Mouse (Mus musculus) erythroblast, embryonic 14.5 days (primary cell): ENCODE data around the gene Rtbdn. TPM values are rescaled to one million over a fixed set of nuclear protein-coding genes. Genes with fewer than 3 reads are reported as not detected.

Source experiments
- H3K27me3 ChIP-seq: 2 replicates; pipeline ENCODE4 v1.6.1; 2012; ENCODE audit warnings: inconsistent platforms; ENCODE audit not compliant: control insufficient read depth
- H3K36me3 ChIP-seq: 2 replicates; pipeline ENCODE4 v1.6.1; 2012; ENCODE audit warnings: mild to moderate bottlenecking, inconsistent platforms; ENCODE audit not compliant: control insufficient read depth
- H3K4me1 ChIP-seq: 2 replicates; pipeline ENCODE4 v1.6.1; 2012; ENCODE audit warnings: inconsistent platforms; ENCODE audit not compliant: control insufficient read depth
- H3K4me3 ChIP-seq: replicated peaks from 2 replicates; pipeline ENCODE3; 2012; ENCODE audit warnings: moderate library complexity, mild to moderate bottlenecking, inconsistent platforms
- H3K9me3 ChIP-seq: 2 replicates; pipeline ENCODE4 v1.6.1; 2012; ENCODE audit warnings: low read length, inconsistent platforms, mixed read lengths; ENCODE audit not compliant: control insufficient read depth
- GATA1 ChIP-seq: IDR thresholded peaks from 2 replicates; pipeline ENCODE4 v1.6.1; 2012; ENCODE audit warnings: low read length, inconsistent platforms, mixed read lengths
- TAL1 ChIP-seq: IDR thresholded peaks from 3 replicates; pipeline ENCODE4 v1.6.1; 2012; ENCODE audit warnings: low read length, inconsistent platforms, mixed read lengths
- polyA plus RNA-seq: library from polyadenylated mRNA; stranded (reverse); fragments of >175 nt; gene quantifications from 2 replicates; pipeline ENCODE4 v1.2.3, GENCODE M21; 2012

Gene Rtbdn
- polyA plus RNA-seq, 1 experiment = not detected

DNA sequence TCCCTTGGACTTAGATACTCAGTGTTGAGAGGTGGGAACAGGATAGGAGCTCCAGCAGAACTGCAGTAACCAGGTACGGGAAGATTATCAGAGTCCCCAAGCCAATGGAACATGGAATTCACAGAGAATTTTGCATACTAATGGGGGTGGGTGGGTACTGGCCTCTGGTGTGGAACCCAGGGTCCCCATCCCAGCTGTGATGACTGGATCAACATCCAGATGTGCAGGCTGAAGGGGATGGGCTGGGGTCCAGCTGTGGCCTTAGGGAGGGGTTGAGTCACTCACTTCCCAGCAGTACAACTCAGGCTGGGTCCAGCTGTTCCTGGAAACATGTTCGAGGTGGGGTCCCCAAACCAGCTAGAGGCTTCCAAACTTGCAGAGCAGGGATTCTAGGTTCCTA is 41.1 kb downstream of the Rtbdn start:
- no peaks in the 10 kb centered on the region for H3K36me3 ChIP-seq
- TF ChIP-seq GATA1 = no peak
- TF ChIP-seq TAL1 = no peak
- H3K27me3 ChIP-seq = no peaks in the 10 kb centered on the region
- H3K4me3 ChIP-seq = no peak overlapping the region
- no peaks in the 10 kb centered on the region for H3K9me3 ChIP-seq
- peaks cover 71% of the 10 kb centered on the region for H3K4me1 ChIP-seq

DNA sequence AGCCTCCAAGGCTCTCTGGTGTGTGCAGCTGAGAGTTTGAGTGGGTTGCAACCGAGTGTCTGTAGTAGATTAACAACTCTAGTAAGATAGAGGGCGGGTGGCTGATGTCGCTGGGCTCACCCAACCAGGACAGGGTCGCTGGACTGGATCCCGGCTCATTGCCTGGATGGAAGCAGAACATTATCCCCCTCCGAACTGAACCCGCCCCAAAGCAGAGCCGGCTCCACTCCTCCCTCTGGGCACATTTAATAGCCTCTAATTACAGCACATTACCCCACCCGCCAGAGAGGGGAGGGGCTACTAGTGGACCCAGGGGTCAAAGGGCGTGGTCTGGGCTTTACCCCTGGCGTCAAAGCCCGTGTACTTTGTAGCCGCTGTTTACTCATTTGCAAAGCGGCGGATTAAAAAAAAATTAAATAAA is 42.5 kb downstream of the Rtbdn start:
- Histone ChIP-seq H3K36me3 (no peaks in the 10 kb centered on the region), H3K27me3 (no peaks in the 10 kb centered on the region), H3K4me3 (peak overlapping the region; percentile 75), H3K9me3 (no peaks in the 10 kb centered on the region), H3K4me1 (peaks cover 60% of the 10 kb centered on the region)
- TF ChIP-seq GATA1 = no peak
- TF ChIP-seq TAL1 = peak; percentile 37; the same call in 2 of the 3 replicates

DNA sequence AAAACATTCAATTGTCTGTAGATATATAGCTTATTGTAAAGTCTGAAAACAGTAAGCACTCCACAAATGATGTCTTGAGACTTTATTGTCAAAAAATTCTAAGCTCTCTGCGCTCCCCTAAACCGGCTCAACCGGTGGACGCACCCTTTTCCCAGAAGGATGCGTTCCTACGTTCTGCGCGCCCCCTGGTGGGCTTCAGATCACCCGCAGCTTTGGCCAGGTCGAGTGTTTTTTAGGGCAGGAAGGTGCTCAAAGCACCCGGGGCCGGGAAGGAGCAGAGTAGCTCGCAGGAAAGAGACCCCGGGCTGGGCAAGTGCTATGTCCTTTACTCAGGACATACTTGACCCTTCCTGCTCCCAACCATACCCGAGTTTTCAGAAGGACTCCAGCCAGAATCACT is 43.0 kb downstream of the Rtbdn start:
- Histone ChIP-seq H3K4me1 (peaks cover 55% of the 10 kb centered on the region), H3K36me3 (peaks cover under 1% of the 10 kb centered on the region; the same call in 1 of the 2 replicates), H3K9me3 (no peaks in the 10 kb centered on the region), H3K27me3 (no peaks in the 10 kb centered on the region), H3K4me3 (peak overlapping the region; percentile 75)
- TF ChIP-seq TAL1 (no peak), GATA1 (no peak)

DNA sequence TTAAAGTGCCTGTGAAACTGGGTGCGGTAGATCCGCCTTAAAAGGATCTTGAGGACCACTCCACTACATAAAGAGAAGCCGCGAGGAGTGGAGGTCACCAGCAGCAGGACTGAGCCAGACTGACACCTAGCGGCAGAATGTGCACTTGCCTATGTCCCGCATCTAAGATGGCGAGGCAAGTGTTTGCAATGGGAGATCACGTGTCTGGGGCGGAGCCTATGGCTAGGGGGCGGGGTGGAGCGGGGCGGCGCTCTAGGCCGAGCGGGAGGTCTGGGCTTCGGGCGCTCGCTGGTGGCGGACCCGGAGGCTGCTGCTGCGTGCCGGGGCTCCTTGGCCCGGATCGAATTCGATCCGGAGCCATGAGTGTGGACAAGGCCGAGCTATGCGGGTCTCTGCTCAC is 43.6 kb downstream of the Rtbdn start, which contains the start of gene Hook2:
Hook2 (plus strand) TSS at position 255 of the 400 bp plus-strand sequence.
- no peaks in the 10 kb centered on the region for H3K27me3 ChIP-seq
- H3K9me3 ChIP-seq = no peaks in the 10 kb centered on the region
- H3K4me1 ChIP-seq = peaks cover 50% of the 10 kb centered on the region
- H3K36me3 ChIP-seq = peaks cover 3% of the 10 kb centered on the region; the same call in 1 of the 2 replicates
- peak within 1 kb of the TSS; percentile 75 for H3K4me3 ChIP-seq
- no peak for TF ChIP-seq GATA1
- TF ChIP-seq TAL1 = no peak

DNA sequence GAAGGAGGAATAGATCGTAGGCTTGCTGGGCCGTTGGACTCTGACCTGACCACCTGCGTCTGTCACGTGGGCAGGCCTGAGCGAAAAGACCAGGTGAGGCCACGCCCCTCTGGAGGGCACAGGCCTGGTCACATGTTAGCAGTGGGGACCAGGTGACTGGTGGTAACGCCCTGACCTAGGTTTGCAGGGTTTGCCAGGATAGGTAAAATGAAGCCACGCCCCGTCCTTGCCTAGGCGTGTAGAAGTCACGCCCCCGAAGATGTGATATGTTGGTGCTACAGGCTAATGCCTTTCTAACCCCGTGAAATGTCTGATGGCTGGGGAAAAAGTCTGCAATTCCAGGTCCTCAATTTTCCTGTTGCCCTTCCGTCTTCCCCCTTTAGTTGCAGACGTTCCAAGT is 44.0 kb downstream of the Rtbdn start:
- Histone ChIP-seq H3K4me1 (peaks cover 45% of the 10 kb centered on the region), H3K36me3 (peaks cover 6% of the 10 kb centered on the region; the same call in 1 of the 2 replicates), H3K27me3 (no peaks in the 10 kb centered on the region), H3K4me3 (peak overlapping the region; percentile 75), H3K9me3 (no peaks in the 10 kb centered on the region)
- TF ChIP-seq TAL1 (no peak), GATA1 (no peak)

DNA sequence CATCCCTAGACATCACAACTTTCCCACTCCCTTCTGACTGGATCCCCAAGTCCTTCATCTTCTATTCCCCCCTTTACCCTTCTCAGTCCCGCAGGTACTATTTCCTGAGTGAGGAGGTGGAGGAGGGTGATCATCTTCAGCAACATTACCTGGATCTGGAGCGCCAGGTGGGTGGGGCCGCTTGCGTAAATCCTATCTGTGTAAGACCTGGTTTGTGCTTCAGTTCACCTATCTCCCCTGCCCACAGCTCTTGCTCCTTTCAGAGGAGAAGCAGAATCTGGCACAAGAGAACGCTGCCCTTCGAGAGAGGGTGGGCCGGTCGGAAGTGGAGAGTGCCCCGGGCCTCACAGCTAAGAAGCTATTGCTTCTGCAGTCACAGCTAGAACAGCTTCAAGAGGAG is 47.6 kb downstream of the Rtbdn start:
- H3K27me3 ChIP-seq = no peaks in the 10 kb centered on the region

DNA sequence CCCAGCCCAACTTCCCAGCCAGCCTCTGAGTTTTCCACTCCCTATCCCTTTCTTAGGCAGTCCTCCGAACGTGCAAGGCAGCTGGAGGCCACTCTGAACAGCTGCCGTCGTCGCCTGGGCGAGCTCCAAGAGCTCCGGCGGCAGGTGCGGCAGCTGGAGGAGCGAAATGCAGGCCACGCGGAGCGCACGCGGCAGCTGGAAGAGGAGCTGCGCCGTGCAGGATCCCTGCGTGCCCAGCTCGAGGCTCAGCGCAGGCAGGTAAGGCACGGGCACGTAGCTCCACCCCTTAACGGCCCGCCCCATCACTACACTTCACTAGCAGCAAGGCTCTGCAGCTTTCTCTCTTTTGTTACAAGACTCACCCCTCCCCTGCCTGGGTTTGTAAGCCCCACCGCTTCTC is 48.9 kb downstream of the Rtbdn start:
- Histone ChIP-seq H3K27me3 (no peaks in the 10 kb centered on the region), H3K4me1 (peaks cover 22% of the 10 kb centered on the region), H3K36me3 (peaks cover 9% of the 10 kb centered on the region; the same call in 1 of the 2 replicates), H3K4me3 (no peak overlapping the region), H3K9me3 (no peaks in the 10 kb centered on the region)
- TF ChIP-seq GATA1 (no peak), TAL1 (no peak)

More for the DNA sequence above, 47.6 kb downstream of the Rtbdn start:
- Histone ChIP-seq H3K36me3 (peaks cover 9% of the 10 kb centered on the region; the same call in 1 of the 2 replicates), H3K4me1 (peaks cover 34% of the 10 kb centered on the region), H3K4me3 (no peak overlapping the region), H3K9me3 (no peaks in the 10 kb centered on the region)
- no peak for TF ChIP-seq TAL1
- no peak for TF ChIP-seq GATA1

DNA sequence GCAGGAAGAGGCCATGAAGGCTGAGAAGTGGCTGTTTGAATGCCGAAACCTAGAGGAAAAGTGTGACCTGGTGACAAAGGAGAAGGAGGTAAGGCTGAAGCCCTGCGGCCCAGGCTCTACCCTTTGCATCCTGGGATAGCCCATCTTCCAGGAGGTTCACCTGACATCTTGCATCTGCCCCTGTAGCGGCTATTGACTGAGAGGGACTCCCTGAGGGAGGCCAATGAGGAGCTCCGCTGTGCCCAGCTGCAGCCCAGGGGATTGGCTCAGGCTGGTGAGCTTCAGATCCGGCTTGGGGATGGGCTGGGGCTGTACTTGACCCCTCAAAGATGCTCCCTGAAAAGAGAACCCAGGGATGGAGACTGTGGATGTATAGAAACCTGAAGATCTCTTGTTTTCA is 50.2 kb downstream of the Rtbdn start:
- peaks cover 13% of the 10 kb centered on the region for H3K36me3 ChIP-seq
- H3K27me3 ChIP-seq = no peaks in the 10 kb centered on the region
- H3K4me1 ChIP-seq = peaks cover 15% of the 10 kb centered on the region
- TF ChIP-seq GATA1 (no peak), TAL1 (no peak)
- no peaks in the 10 kb centered on the region for H3K9me3 ChIP-seq
- H3K4me3 ChIP-seq = no peak overlapping the region

DNA sequence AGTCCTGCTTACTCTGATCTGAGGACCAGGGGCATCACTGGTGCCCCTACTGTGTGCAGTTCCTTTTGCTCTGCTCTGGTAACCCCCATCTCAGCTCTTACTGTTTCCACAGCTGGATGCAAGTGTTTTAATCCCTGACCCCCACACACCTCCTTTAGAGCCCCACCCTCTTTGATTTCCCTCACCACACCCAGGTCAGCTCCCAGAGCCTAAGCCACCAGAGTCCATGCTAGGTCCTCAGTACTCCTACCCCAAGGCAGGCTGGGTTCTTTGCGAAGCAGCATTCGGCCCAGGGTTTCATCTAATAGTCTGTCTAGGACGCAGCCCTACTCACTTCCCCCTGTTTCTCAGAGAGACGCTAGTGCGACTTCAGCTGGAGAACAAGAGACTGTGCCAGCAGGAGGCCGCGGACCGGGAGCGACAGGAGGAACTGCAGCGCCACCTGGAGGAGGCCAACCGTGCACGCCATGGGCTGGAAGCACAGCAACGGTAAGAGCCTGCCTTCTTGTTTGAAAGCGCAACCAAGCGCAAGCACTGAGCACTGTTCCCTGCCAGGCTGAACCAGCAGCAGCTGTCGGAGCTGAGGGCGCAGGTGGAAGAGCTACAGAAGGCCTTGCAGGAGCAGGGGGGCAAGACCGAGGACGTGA is 51.0 kb downstream of the Rtbdn start:
- peaks cover 20% of the 10 kb centered on the region for H3K4me1 ChIP-seq
- H3K4me3 ChIP-seq = peak overlapping the region; percentile 14
- TF ChIP-seq TAL1 (no peak), GATA1 (no peak)

More for the DNA sequence above, 51.0 kb downstream of the Rtbdn start:
- no peaks in the 10 kb centered on the region for H3K9me3 ChIP-seq
- peaks cover 17% of the 10 kb centered on the region for H3K36me3 ChIP-seq
- no peaks in the 10 kb centered on the region for H3K27me3 ChIP-seq

Other genes starting within 250 kb of the Rtbdn start
- gene Lyl1, start 245.5 kb upstream of the Rtbdn start, polyA plus RNA-seq = 61.4 and 62.8 TPM in 2 replicates
- gene G430095P16Rik, start 224.0 kb upstream of the Rtbdn start, polyA plus RNA-seq = 11.0 and 11.9 TPM in 2 replicates
- gene Nfix, start 146.6 kb upstream of the Rtbdn start, polyA plus RNA-seq = 1.9 and 2.6 TPM in 2 replicates
- 1.3 and 1.5 TPM in 2 replicates for gene Dand5, start 124.2 kb upstream of the Rtbdn start, polyA plus RNA-seq
- gene Gadd45gip1, start 115.5 kb upstream of the Rtbdn start, polyA plus RNA-seq = 10.3 and 11.6 TPM in 2 replicates
- gene Rad23a, start 106.3 kb upstream of the Rtbdn start, polyA plus RNA-seq = 740 and 808 TPM in 2 replicates
- gene Calr, start 100.1 kb upstream of the Rtbdn start, polyA plus RNA-seq = 29.4 and 30.9 TPM in 2 replicates
- 9.0 and 9.3 TPM in 2 replicates for gene Farsa, start 90.0 kb upstream of the Rtbdn start, polyA plus RNA-seq
- gene Syce2, start 74.9 kb upstream of the Rtbdn start, polyA plus RNA-seq = 15.0 TPM in 2 replicates
- 15.0 and 18.3 TPM in 2 replicates for gene Gcdh, start 53.1 kb upstream of the Rtbdn start, polyA plus RNA-seq
- 358 and 362 TPM in 2 replicates for gene Klf1, start 45.1 kb upstream of the Rtbdn start, polyA plus RNA-seq
- 4.8 and 7.7 TPM in 2 replicates for gene Dnase2a, start 38.4 kb upstream of the Rtbdn start, polyA plus RNA-seq
- 0.01 and 0.08 TPM in 2 replicates for gene Mast1, start 9.6 kb upstream of the Rtbdn start, polyA plus RNA-seq
- gene Gm49661, start 22.4 kb downstream of the Rtbdn start, polyA plus RNA-seq = not detected in 2 replicates
- gene Prdx2, start 22.6 kb downstream of the Rtbdn start, polyA plus RNA-seq = 111 and 222 TPM in 2 replicates
- 162 and 179 TPM in 2 replicates for gene Rnaseh2a, start 22.8 kb downstream of the Rtbdn start, polyA plus RNA-seq
- 9.6 and 10.3 TPM in 2 replicates for gene Junb, start 31.7 kb downstream of the Rtbdn start, polyA plus RNA-seq
- 0.46 and 0.58 TPM in 2 replicates for gene Hook2, start 43.6 kb downstream of the Rtbdn start, polyA plus RNA-seq
- gene Best2, start 67.5 kb downstream of the Rtbdn start, polyA plus RNA-seq = not detected in 2 replicates
- gene Asna1, start 78.3 kb downstream of the Rtbdn start, polyA plus RNA-seq = 18.6 and 31.0 TPM in 2 replicates
- 77.0 and 92.3 TPM in 2 replicates for gene Trir, start 79.8 kb downstream of the Rtbdn start, polyA plus RNA-seq
- 1.7 and 1.8 TPM in 2 replicates for gene Tnpo2, start 89.9 kb downstream of the Rtbdn start, polyA plus RNA-seq
- gene Fbxw9, start 113.1 kb downstream of the Rtbdn start, polyA plus RNA-seq = 0.54 and 0.63 TPM in 2 replicates
- 0.37 TPM in 1 of 2 replicates, not detected in the other for gene Gm5741, start 121.0 kb downstream of the Rtbdn start, polyA plus RNA-seq
- 2.0 and 2.1 TPM in 2 replicates for gene Dhps, start 124.8 kb downstream of the Rtbdn start, polyA plus RNA-seq
- 0.28 and 1.5 TPM in 2 replicates for gene Wdr83os, start 133.7 kb downstream of the Rtbdn start, polyA plus RNA-seq
- gene Wdr83, start 134.3 kb downstream of the Rtbdn start, polyA plus RNA-seq = 2.7 and 4.7 TPM in 2 replicates
- gene Man2b1, start 136.3 kb downstream of the Rtbdn start, polyA plus RNA-seq = 0.13 and 0.27 TPM in 2 replicates
- 0.01 TPM in 1 of 2 replicates, not detected in the other for gene Zfp791, start 176.1 kb downstream of the Rtbdn start, polyA plus RNA-seq
- not detected in 2 replicates for gene Cks1brt, start 204.9 kb downstream of the Rtbdn start, polyA plus RNA-seq